Mouse (Mus musculus): ENCODE measurements at regions not wholly inside any gene's neighbourhood (a gene's known extent, or its start where the extent isn't known, plus 50 kb on each side); places are given as distances from the start of the nearest gene placed in this dataset.

- H3K27ac ChIP-seq (ENCODE audit: low read depth, low read length), result no peak overlapping the region
- ATAC-seq (replicated peaks; ENCODE audit: insufficient number of reproducible peaks, low FRiP score, low TSS enrichment), result no peak
- WGBS (ENCODE audit: insufficient replicate concordance), result 76% methylated on average over 7 of the region's 7 CpGs
- no peak overlapping the region for H3K4me2 ChIP-seq
- no peak overlapping the region for H3K9ac ChIP-seq (ENCODE audit: low read depth, low read length)
- no peaks in the 10 kb centered on the region for H3K27me3 ChIP-seq (ENCODE audit: control insufficient read depth, insufficient read depth, low read length)
- no peaks in the 10 kb centered on the region for H3K9me3 ChIP-seq (replicated peaks; ENCODE audit: control insufficient read depth, low read length)
- H3K36me3 ChIP-seq (ENCODE audit: control insufficient read depth, insufficient read depth, low read length), result no peaks in the 10 kb centered on the region
- H3K4me1 ChIP-seq (ENCODE audit: control insufficient read depth, insufficient read depth, low read length), result no peaks in the 10 kb centered on the region
- no peak overlapping the region for H3K4me3 ChIP-seq (ENCODE audit: low read depth, low read length)
These were observed 112.6 kb upstream of the B3gat2 start for GRCm38 (mm10) chr1:23648875-23649506.

- no peak overlapping the region for H3K9ac ChIP-seq (ENCODE audit: low read depth, low read length)
- no peak overlapping the region for H3K4me2 ChIP-seq
- no peak overlapping the region for H3K4me3 ChIP-seq (ENCODE audit: low read depth, low read length)
- WGBS (ENCODE audit: insufficient replicate concordance), result 81% methylated on average over 4 of the region's 4 CpGs
- H3K9me3 ChIP-seq (replicated peaks; ENCODE audit: control insufficient read depth, low read length), result no peaks in the 10 kb centered on the region
- H3K27me3 ChIP-seq (ENCODE audit: control insufficient read depth, insufficient read depth, low read length), result no peaks in the 10 kb centered on the region
- no peaks in the 10 kb centered on the region for H3K4me1 ChIP-seq (ENCODE audit: control insufficient read depth, insufficient read depth, low read length)
- no peak for ATAC-seq (replicated peaks; ENCODE audit: insufficient number of reproducible peaks, low FRiP score, low TSS enrichment)
- H3K27ac ChIP-seq (ENCODE audit: low read depth, low read length), result no peak overlapping the region
- H3K36me3 ChIP-seq (ENCODE audit: control insufficient read depth, insufficient read depth, low read length), result no peaks in the 10 kb centered on the region
These were observed 111.7 kb upstream of the B3gat2 start for GRCm38 (mm10) chr1:23649886-23650285.

GRCm38 (mm10) chr1:23653628-23654027 lies 107.9 kb upstream of the B3gat2 start:
- ATAC-seq (replicated peaks; ENCODE audit: insufficient number of reproducible peaks, low FRiP score, low TSS enrichment), result no peak
- H3K9ac ChIP-seq (ENCODE audit: low read depth, low read length), result no peak overlapping the region
- no peak overlapping the region for H3K4me3 ChIP-seq (ENCODE audit: low read depth, low read length)
- H3K27me3 ChIP-seq (ENCODE audit: control insufficient read depth, insufficient read depth, low read length), result no peaks in the 10 kb centered on the region
- H3K4me2 ChIP-seq, result no peak overlapping the region
- H3K36me3 ChIP-seq (ENCODE audit: control insufficient read depth, insufficient read depth, low read length), result no peaks in the 10 kb centered on the region
- no peaks in the 10 kb centered on the region for H3K4me1 ChIP-seq (ENCODE audit: control insufficient read depth, insufficient read depth, low read length)
- WGBS (ENCODE audit: insufficient replicate concordance), result 82% methylated on average over 4 of the region's 4 CpGs
- no peaks in the 10 kb centered on the region for H3K9me3 ChIP-seq (replicated peaks; ENCODE audit: control insufficient read depth, low read length)
- no peak overlapping the region for H3K27ac ChIP-seq (ENCODE audit: low read depth, low read length)

DNA sequence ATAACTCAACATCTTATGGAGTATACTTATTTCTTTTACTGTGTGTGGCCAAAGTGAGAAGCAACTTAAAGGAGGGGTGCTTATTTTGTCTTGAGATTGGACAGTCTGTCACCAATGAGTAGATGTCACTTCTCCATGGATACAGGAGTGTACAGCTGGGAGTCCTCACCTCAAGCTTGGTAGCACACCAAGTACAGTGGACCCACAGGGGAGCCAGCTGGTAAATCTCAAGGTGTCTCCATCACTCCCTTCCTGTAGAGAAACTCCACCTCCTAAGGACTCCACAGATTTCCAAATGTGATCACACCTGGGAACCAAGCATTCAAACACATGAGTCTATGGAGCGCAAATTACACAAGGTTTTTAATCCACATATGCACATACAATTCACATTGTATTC lies 105.8 kb upstream of the B3gat2 start:
- H3K4me3 ChIP-seq (ENCODE audit: low read depth, low read length), result no peak overlapping the region
- no peak for ATAC-seq (replicated peaks; ENCODE audit: insufficient number of reproducible peaks, low FRiP score, low TSS enrichment)
- no peaks in the 10 kb centered on the region for H3K4me1 ChIP-seq (ENCODE audit: control insufficient read depth, insufficient read depth, low read length)
- H3K9me3 ChIP-seq (replicated peaks; ENCODE audit: control insufficient read depth, low read length), result no peaks in the 10 kb centered on the region
- H3K27ac ChIP-seq (ENCODE audit: low read depth, low read length), result no peak overlapping the region
- WGBS (ENCODE audit: insufficient replicate concordance), result 92% methylated on average over 1 of the region's 1 CpGs
- H3K27me3 ChIP-seq (ENCODE audit: control insufficient read depth, insufficient read depth, low read length), result no peaks in the 10 kb centered on the region
- no peaks in the 10 kb centered on the region for H3K36me3 ChIP-seq (ENCODE audit: control insufficient read depth, insufficient read depth, low read length)
- H3K4me2 ChIP-seq, result no peak overlapping the region
- H3K9ac ChIP-seq (ENCODE audit: low read depth, low read length), result no peak overlapping the region

DNA sequence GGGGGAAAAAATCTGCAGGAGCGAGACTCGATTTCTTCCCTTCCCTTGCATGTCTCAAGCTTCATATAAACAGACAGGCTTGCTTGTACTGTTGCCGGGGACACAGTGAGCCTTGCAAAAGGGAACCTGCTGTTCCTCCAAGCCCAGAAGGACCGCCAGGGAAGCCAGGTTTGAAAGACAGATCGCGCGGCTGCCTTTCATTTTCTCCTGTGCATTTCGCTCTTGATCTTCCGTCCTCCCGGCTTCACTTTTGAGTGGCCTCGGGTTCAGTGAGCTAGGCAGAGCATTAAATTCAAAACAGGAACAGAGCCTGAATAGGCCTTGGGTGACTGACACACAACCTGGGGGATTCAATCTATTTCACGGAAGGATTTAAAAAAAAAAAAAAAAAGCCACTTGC lies 105.3 kb upstream of the B3gat2 start:
- H3K9ac ChIP-seq (ENCODE audit: low read depth, low read length), result no peak overlapping the region
- no peaks in the 10 kb centered on the region for H3K4me1 ChIP-seq (ENCODE audit: control insufficient read depth, insufficient read depth, low read length)
- H3K27ac ChIP-seq (ENCODE audit: low read depth, low read length), result no peak overlapping the region
- H3K9me3 ChIP-seq (replicated peaks; ENCODE audit: control insufficient read depth, low read length), result no peaks in the 10 kb centered on the region
- no peak overlapping the region for H3K4me3 ChIP-seq (ENCODE audit: low read depth, low read length)
- H3K36me3 ChIP-seq (ENCODE audit: control insufficient read depth, insufficient read depth, low read length), result no peaks in the 10 kb centered on the region
- no peak overlapping the region for H3K4me2 ChIP-seq
- H3K27me3 ChIP-seq (ENCODE audit: control insufficient read depth, insufficient read depth, low read length), result no peaks in the 10 kb centered on the region
- WGBS (ENCODE audit: insufficient replicate concordance), result 74% methylated on average over 12 of the region's 12 CpGs
- ATAC-seq (replicated peaks; ENCODE audit: insufficient number of reproducible peaks, low FRiP score, low TSS enrichment), result no peak

DNA sequence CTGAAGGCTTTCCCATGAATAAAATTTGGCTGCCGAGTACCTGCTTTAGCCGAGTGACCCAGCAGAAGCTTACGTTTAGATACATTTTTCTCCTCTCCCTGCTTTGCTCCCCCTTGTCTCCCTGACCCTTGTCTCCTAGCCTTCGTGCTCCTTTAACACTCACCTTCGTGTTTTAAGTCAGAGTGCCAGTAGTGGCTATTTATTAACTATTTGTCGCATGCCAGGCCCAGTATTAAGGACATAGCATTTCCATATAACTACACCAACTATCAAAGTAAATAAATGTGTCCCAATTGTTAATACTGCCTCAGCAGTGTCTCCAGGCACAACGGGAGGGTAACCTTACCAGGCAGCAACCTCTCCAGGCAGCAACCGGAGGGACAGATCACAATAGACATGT lies 104.8 kb upstream of the B3gat2 start:
- no peak overlapping the region for H3K9ac ChIP-seq (ENCODE audit: low read depth, low read length)
- H3K4me3 ChIP-seq (ENCODE audit: low read depth, low read length), result no peak overlapping the region
- WGBS (ENCODE audit: insufficient replicate concordance), result 81% methylated on average over 8 of the region's 8 CpGs

DNA sequence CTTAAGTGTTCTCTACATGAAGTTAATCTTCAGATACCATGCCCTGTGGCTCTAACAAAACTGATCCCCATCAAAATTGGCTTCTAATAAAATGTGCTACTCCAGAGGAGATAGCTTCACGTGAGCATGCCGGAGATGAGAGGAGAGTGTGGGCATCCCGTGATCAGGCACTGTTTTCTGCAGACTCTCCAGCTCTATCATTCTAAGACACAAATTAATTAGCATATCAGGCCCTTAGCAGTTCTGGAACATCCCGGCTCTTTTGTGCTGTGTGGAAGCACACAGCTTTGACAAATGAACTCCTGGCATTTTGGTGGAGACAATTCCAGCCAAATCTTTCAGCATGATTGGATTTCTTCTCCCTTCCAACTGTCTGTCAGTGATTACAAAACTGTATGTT lies 91.0 kb upstream of the B3gat2 start:
- no peaks in the 10 kb centered on the region for H3K36me3 ChIP-seq (ENCODE audit: control insufficient read depth, insufficient read depth, low read length)
- no peaks in the 10 kb centered on the region for H3K9me3 ChIP-seq (replicated peaks; ENCODE audit: control insufficient read depth, low read length)
- no peaks in the 10 kb centered on the region for H3K4me1 ChIP-seq (ENCODE audit: control insufficient read depth, insufficient read depth, low read length)
- no peak overlapping the region for H3K27ac ChIP-seq (ENCODE audit: low read depth, low read length)
- WGBS (ENCODE audit: insufficient replicate concordance), result 78% methylated on average over 4 of the region's 4 CpGs
- H3K9ac ChIP-seq (ENCODE audit: low read depth, low read length), result no peak overlapping the region
- no peak for ATAC-seq (replicated peaks; ENCODE audit: insufficient number of reproducible peaks, low FRiP score, low TSS enrichment)
- H3K27me3 ChIP-seq (ENCODE audit: control insufficient read depth, insufficient read depth, low read length), result no peaks in the 10 kb centered on the region
- H3K4me2 ChIP-seq, result no peak overlapping the region
- no peak overlapping the region for H3K4me3 ChIP-seq (ENCODE audit: low read depth, low read length)

More for the DNA sequence above, 104.8 kb upstream of the B3gat2 start:
- Histone ChIP-seq H3K9me3 (replicated peaks; ENCODE audit: control insufficient read depth, low read length) (no peaks in the 10 kb centered on the region), H3K27ac (ENCODE audit: low read depth, low read length) (no peak overlapping the region), H3K36me3 (ENCODE audit: control insufficient read depth, insufficient read depth, low read length) (no peaks in the 10 kb centered on the region), H3K4me2 (no peak overlapping the region), H3K4me1 (ENCODE audit: control insufficient read depth, insufficient read depth, low read length) (no peaks in the 10 kb centered on the region), H3K27me3 (ENCODE audit: control insufficient read depth, insufficient read depth, low read length) (no peaks in the 10 kb centered on the region)
- ATAC-seq (replicated peaks; ENCODE audit: insufficient number of reproducible peaks, low FRiP score, low TSS enrichment), result no peak

- Histone ChIP-seq H3K4me1 (ENCODE audit: control insufficient read depth, insufficient read depth, low read length) (no peaks in the 10 kb centered on the region), H3K4me3 (ENCODE audit: low read depth, low read length) (no peak overlapping the region), H3K9me3 (replicated peaks; ENCODE audit: control insufficient read depth, low read length) (no peaks in the 10 kb centered on the region), H3K27ac (ENCODE audit: low read depth, low read length) (no peak overlapping the region), H3K27me3 (ENCODE audit: control insufficient read depth, insufficient read depth, low read length) (no peaks in the 10 kb centered on the region), H3K36me3 (ENCODE audit: control insufficient read depth, insufficient read depth, low read length) (no peaks in the 10 kb centered on the region), H3K9ac (ENCODE audit: low read depth, low read length) (no peak overlapping the region), H3K4me2 (no peak overlapping the region)
- WGBS (ENCODE audit: insufficient replicate concordance), result 74% methylated on average over 6 of the region's 6 CpGs
- peak; percentile 68 for ATAC-seq (replicated peaks; ENCODE audit: insufficient number of reproducible peaks, low FRiP score, low TSS enrichment)
These were observed 87.2 kb upstream of the B3gat2 start for GRCm38 (mm10) chr1:23674357-23674756.

GRCm38 (mm10) chr1:23676301-23676700 lies 85.3 kb upstream of the B3gat2 start:
- Histone ChIP-seq H3K9ac (ENCODE audit: low read depth, low read length) (no peak overlapping the region), H3K4me2 (no peak overlapping the region), H3K36me3 (ENCODE audit: control insufficient read depth, insufficient read depth, low read length) (no peaks in the 10 kb centered on the region), H3K27me3 (ENCODE audit: control insufficient read depth, insufficient read depth, low read length) (no peaks in the 10 kb centered on the region), H3K9me3 (replicated peaks; ENCODE audit: control insufficient read depth, low read length) (no peaks in the 10 kb centered on the region), H3K4me1 (ENCODE audit: control insufficient read depth, insufficient read depth, low read length) (no peaks in the 10 kb centered on the region), H3K4me3 (ENCODE audit: low read depth, low read length) (no peak overlapping the region), H3K27ac (ENCODE audit: low read depth, low read length) (no peak overlapping the region)
- no peak for ATAC-seq (replicated peaks; ENCODE audit: insufficient number of reproducible peaks, low FRiP score, low TSS enrichment)
- 76% methylated on average over 2 of the region's 2 CpGs for WGBS (ENCODE audit: insufficient replicate concordance)
